Mouse (Mus musculus) ovary, postnatal 10 days (tissue): ENCODE data around the gene Steap1.

Experiments used
- DNase-seq: peaks from one replicate; pipeline ENCODE4 v3.0.0; 2022; ENCODE audit warnings: low spot score

Gene Steap1

GRCm38 (mm10) chr5:5748866-5749682 lies at the start of gene Steap1:
Gene Steap1 (minus strand): TSS chr5:5749326.
- DNase-seq = peak; percentile 97

GRCm38 (mm10) chr5:5787106-5787505 lies 38.0 kb upstream of the Steap1 start:
- DNase-seq = no peak

GRCm38 (mm10) chr5:5756392-5757019 lies 7.4 kb upstream of the Steap1 start:
- DNase-seq = no peak

- DNase-seq = peak; percentile 41
Observed at GRCm38 (mm10) chr5:5755039-5755438, 5.9 kb upstream of the Steap1 start.

GRCm38 (mm10) chr5:5749772-5750222 lies 671 bp upstream of the Steap1 start:
- DNase-seq = no peak

GRCm38 (mm10) chr5:5734445-5734844 lies 14.7 kb downstream of the Steap1 start:
- no peak for DNase-seq

GRCm38 (mm10) chr5:5732858-5733257 lies 16.3 kb downstream of the Steap1 start:
- DNase-seq = no peak

- DNase-seq = no peak
Observed at GRCm38 (mm10) chr5:5732208-5732607, 16.9 kb downstream of the Steap1 start.

GRCm38 (mm10) chr5:5729904-5730303 lies 19.2 kb downstream of the Steap1 start:
- no peak for DNase-seq

- no peak for DNase-seq
Observed at GRCm38 (mm10) chr5:5722217-5722616, 26.9 kb downstream of the Steap1 start.

- DNase-seq = no peak
Observed at GRCm38 (mm10) chr5:5711032-5711431, 38.1 kb downstream of the Steap1 start.

- DNase-seq = no peak
Observed at GRCm38 (mm10) chr5:5707341-5708278, 41.5 kb downstream of the Steap1 start.

GRCm38 (mm10) chr5:5705019-5705418 lies 44.1 kb downstream of the Steap1 start:
- DNase-seq = no peak

- no peak for DNase-seq
Observed at GRCm38 (mm10) chr5:5700386-5700785, 48.7 kb downstream of the Steap1 start.

- no peak for DNase-seq
Observed at GRCm38 (mm10) chr5:5698830-5699229, 50.3 kb downstream of the Steap1 start.

- no peak for DNase-seq
Observed at GRCm38 (mm10) chr5:5695401-5695942, 53.7 kb downstream of the Steap1 start.

GRCm38 (mm10) chr5:5693956-5694653 lies 55.0 kb downstream of the Steap1 start, which contains the start of gene Steap2:
Gene Steap2 (minus strand): TSS chr5:5694578.
- DNase-seq = peak; percentile 41

GRCm38 (mm10) chr5:5693541-5693955 lies 55.6 kb downstream of the Steap1 start:
- peak; percentile 22 for DNase-seq

GRCm38 (mm10) chr5:5692167-5692738 lies 56.9 kb downstream of the Steap1 start:
- DNase-seq = no peak

GRCm38 (mm10) chr5:5688945-5689540 lies 60.1 kb downstream of the Steap1 start:
- no peak for DNase-seq
